Mouse (Mus musculus): Measurements from ENCODE around the gene Msh5. TPM values are rescaled to one million over a fixed set of nuclear protein-coding genes. Genes with fewer than 3 reads are reported as not detected.

Msh5 gene
- polyA plus RNA-seq, 1 experiment from 2014 or later = 5.2 TPM

DNA sequence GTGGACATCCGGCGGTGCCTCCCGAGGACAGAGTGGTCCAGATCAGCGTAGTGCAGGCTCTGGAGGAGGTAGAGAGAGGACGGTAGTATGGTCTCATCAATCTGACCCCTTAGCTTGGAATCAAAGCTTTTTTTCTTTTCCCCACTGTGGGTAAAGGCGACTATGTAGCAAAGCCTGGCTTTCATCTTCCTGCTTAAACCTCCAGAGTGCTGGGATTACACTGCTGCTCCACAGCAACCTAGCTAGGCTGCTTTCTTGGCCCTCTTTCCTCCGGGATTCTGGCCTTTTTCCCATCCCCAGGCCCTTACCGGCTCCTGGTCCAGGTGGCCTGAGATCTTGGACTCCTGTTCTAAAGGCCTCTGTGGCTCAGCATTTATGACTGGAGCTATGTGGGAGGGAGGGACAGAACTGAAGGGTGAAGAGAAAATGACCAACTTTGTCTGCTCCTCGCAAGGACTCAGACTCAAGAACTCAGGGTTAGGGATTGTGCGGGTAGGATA, 17.9 kb upstream of the Msh5 start:
- no peaks in the 10 kb centered on the region for H3K9me3 ChIP-seq (replicated peaks)
- peaks cover 67% of the 10 kb centered on the region for H3K27me3 ChIP-seq (ENCODE audit: low read depth, poor library complexity, severe bottlenecking)
- H3K36me3 ChIP-seq = peaks cover 39% of the 10 kb centered on the region
- no peak for DNase-seq (ENCODE audit: low spot score)
- H3K4me3 ChIP-seq = peak overlapping the region; percentile 50
- WGBS = 29% methylated on average over 10 of the region's 10 CpGs
- H3K4me1 ChIP-seq = peaks cover 44% of the 10 kb centered on the region
- H3K27ac ChIP-seq = peak overlapping the region; percentile 21; the same call in 1 of the 2 replicates

DNA sequence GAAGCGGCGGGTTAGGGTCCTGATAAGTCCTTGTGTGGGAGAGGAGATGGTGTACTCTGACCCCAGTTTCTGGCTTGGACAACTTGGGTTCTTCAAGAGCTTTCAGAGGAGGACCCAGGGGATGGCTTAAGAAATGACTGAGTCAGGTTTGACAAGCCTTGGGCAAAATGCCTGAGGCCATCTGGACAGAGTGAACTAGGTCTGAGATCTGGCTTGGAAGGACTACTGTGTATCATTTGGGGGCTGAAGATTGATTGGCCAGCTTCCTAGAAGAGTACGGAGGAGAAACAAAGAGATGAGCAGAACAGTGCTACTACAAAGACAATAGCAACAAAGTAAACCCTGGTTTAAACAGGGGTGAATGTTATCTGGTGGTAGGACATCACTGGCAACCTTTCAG, 16.9 kb upstream of the Msh5 start:
- 95% methylated on average over 3 of the region's 3 CpGs for WGBS
- no peak overlapping the region for H3K4me3 ChIP-seq

DNA sequence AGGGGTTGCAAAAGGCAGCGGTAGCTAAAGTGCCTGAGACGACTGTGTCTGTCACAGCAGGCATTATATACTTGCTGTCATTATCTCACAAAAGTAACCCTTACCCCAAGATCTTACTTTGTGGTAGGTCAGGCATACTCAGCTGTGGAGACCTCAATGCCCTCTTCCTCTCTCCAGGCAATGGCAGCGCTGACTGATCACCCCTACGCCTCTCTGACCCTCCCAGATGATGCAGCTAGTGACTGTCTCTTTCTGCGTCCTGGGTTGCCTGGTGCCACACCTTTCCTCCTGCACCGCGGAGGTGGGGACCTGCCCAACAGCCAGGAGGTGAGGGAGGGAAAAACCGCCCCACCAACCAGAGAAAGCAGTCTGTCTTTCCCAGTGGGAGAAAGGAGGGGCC, 14.8 kb upstream of the Msh5 start:
- H3K27me3 ChIP-seq (ENCODE audit: low read depth, poor library complexity, severe bottlenecking) = peaks cover 39% of the 10 kb centered on the region
- H3K27ac ChIP-seq = no peak overlapping the region
- peaks cover 59% of the 10 kb centered on the region for H3K36me3 ChIP-seq
- no peaks in the 10 kb centered on the region for H3K9me3 ChIP-seq (replicated peaks)
- no peak for DNase-seq (ENCODE audit: low spot score)
- WGBS = 81% methylated on average over 8 of the region's 8 CpGs
- peak overlapping the region; percentile 18; the same call in 1 of the 2 replicates for H3K4me3 ChIP-seq
- H3K4me1 ChIP-seq = peaks cover 52% of the 10 kb centered on the region

More for the DNA sequence above, 16.9 kb upstream of the Msh5 start:
- Histone ChIP-seq H3K4me1 (peaks cover 47% of the 10 kb centered on the region), H3K27ac (no peak overlapping the region), H3K27me3 (ENCODE audit: low read depth, poor library complexity, severe bottlenecking) (peaks cover 61% of the 10 kb centered on the region), H3K36me3 (peaks cover 39% of the 10 kb centered on the region), H3K9me3 (replicated peaks) (no peaks in the 10 kb centered on the region)
- no peak for DNase-seq (ENCODE audit: low spot score)

DNA sequence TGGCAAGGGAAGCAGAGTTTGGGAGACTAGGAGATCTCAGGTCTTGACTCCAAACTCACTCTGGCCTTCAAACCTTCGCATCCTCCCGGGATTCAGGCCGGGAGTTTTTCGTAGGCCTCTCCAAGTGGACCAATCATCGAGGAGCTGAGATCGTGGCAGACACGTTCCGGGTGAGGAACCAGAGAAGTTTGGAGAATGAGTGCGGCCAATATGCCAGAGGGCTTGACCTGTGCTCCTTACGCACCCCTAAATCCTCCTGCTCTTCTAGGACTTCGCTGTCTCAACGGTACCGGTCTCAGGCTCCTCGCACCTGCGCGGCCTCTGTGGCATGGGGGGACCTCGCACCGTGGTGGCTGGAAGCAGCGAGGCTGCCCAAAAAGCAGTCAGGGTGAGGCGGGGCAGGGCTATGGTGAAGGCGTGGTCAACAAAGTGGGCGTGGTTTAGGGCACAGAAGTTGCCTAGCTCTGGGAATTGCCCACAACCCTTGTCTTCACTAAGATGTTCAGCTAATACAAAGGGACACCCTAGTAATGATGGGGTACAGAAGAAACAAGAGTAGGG, 14.3 kb upstream of the Msh5 start:
- Histone ChIP-seq H3K4me3 (peak overlapping the region; percentile 78), H3K36me3 (peaks cover 64% of the 10 kb centered on the region), H3K27me3 (ENCODE audit: low read depth, poor library complexity, severe bottlenecking) (peaks cover 35% of the 10 kb centered on the region), H3K4me1 (peaks cover 49% of the 10 kb centered on the region), H3K27ac (no peak overlapping the region), H3K9me3 (replicated peaks) (no peaks in the 10 kb centered on the region)
- no peak for DNase-seq (ENCODE audit: low spot score)
- 60% methylated on average over 22 of the region's 22 CpGs for WGBS

DNA sequence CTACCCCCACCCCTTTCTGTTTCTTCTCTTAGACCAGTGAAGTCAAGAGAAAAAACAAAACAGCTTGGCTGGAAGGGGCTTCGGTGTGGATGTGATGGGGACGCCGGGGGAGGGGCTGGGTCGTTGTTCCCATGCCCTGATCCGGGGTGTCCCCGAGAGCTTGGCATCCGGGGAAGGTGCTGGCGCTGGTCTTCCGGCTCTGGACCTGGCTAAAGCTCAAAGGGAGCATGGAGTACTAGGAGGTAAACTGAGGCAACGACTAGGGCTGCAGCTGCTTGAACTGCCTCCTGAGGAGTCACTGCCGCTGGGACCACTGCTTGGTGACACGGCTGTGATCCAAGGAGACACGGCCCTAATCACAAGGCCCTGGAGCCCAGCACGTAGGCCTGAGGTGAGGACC, 13.5 kb upstream of the Msh5 start:
- Histone ChIP-seq H3K4me1 (peaks cover 42% of the 10 kb centered on the region), H3K27ac (peak overlapping the region; percentile 96), H3K4me3 (peak overlapping the region; percentile 78), H3K9me3 (replicated peaks) (no peaks in the 10 kb centered on the region), H3K36me3 (peaks cover 72% of the 10 kb centered on the region), H3K27me3 (ENCODE audit: low read depth, poor library complexity, severe bottlenecking) (peaks cover 27% of the 10 kb centered on the region)
- no peak for DNase-seq (ENCODE audit: low spot score)
- WGBS = 29% methylated on average over 14 of the region's 14 CpGs

DNA sequence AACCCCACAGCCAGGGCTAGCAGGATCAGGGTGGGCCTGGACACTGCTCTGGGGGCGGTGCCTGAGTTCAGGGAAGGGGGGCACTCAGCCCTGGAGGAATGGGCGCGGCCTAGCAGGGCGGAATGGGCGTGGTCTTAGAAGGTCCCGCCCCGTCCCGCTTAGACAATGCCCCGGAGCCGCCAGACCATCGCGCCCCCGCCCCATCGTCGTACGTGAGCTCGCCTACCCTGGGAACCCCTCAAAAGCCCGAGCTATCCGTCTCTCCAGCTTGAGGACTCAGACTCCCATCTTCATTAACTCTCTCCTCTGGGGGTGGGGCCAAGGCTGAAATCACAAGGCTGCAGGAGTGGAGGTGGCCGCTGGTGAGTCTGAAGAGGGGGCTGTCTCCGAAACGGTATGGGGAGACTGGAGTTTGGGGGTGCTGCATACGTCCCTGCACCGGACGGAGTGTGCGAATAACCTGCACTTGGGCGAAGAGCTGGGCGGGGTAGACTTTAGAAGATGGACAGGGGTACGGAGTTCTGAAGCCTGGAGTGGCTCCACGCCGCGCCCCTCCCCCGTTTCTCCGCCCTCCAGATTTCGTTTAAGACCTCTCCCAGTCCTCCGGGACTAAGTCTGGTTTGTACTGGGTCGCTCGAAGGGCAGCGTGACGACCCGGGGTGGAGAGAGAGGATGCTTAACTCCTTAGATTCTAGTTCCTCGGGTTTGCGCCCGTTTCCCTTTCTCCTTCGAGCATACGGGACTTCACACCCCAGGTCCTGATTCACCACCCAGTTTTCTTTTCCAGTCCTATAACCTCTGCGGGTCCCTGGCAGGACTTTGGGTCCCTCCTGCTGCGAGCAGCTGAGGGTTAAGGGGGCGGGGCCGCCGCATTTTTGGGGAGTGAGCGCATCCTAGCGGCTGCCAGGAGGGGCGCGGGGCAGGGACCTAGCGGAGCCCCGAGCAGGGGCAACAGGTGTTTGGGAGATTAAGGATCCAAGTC, 12.7 kb upstream of the Msh5 start, which contains the start of gene Ddah2:
Gene Ddah2 (plus strand): TSS at position 125 of the 982 bp plus-strand sequence.
- peak; percentile 95 for DNase-seq (ENCODE audit: low spot score)
- Histone ChIP-seq H3K27me3 (ENCODE audit: low read depth, poor library complexity, severe bottlenecking) (peaks cover 20% of the 10 kb centered on the region), H3K36me3 (peaks cover 80% of the 10 kb centered on the region), H3K9me3 (replicated peaks) (no peaks in the 10 kb centered on the region), H3K4me3 (peak within 1 kb of the TSS; percentile 78), H3K4me1 (peaks cover 33% of the 10 kb centered on the region), H3K27ac (peak within 1 kb of the TSS; percentile 96)
- under 1% methylated on average over 57 of the region's 57 CpGs for WGBS

DNA sequence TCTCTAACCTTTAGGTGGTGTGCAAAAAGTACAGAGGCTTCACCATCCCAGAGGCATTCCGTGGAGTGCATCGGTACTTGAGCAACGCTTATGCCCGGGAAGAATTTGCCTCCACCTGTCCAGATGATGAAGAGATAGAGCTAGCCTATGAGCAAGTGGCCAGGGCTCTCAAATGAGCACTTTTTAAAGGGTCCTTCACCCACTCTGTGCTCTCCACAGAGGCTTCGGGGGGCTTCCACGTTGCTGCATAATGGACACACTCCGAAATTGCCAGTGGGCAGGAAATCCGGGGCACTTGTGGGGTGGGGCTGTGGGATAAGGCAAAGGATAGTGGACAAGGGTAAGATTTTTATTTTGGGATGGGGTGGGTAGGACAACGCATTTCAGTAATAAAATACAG, 11.8 kb upstream of the Msh5 start:
- no peak for DNase-seq (ENCODE audit: low spot score)
- WGBS = 61% methylated on average over 9 of the region's 9 CpGs
- Histone ChIP-seq H3K4me1 (peaks cover 31% of the 10 kb centered on the region), H3K36me3 (peaks cover 83% of the 10 kb centered on the region), H3K4me3 (peak overlapping the region; percentile 78), H3K27ac (peak overlapping the region; percentile 96), H3K27me3 (ENCODE audit: low read depth, poor library complexity, severe bottlenecking) (peaks cover 11% of the 10 kb centered on the region), H3K9me3 (replicated peaks) (no peaks in the 10 kb centered on the region)

DNA sequence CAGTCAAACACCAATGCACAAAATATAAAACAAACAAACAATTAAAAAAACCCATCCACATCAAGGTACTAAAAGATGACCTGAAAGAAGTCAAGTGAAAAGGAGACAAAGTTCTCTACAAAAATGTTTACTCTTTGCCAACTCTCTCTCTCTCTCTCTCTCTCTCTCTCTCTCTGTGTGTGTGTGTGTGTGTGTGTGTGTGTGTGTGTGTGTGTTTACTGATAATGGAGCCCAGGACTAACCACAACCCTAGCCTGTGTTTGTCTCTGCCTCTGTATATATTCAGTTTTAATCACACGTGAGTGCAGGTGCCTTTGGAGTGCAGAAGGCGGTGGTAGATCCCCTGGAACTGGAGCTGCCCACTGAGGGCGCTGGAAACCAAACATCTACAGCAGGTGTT, 10.5 kb upstream of the Msh5 start:
- Histone ChIP-seq H3K4me1 (peaks cover 37% of the 10 kb centered on the region), H3K4me3 (no peak overlapping the region), H3K27me3 (ENCODE audit: low read depth, poor library complexity, severe bottlenecking) (peaks cover under 1% of the 10 kb centered on the region; the same call in 1 of the 2 replicates), H3K9me3 (replicated peaks) (no peaks in the 10 kb centered on the region), H3K36me3 (peaks cover 83% of the 10 kb centered on the region), H3K27ac (no peak overlapping the region)
- no peak for DNase-seq (ENCODE audit: low spot score)
- WGBS = 83% methylated on average over 3 of the region's 3 CpGs

DNA sequence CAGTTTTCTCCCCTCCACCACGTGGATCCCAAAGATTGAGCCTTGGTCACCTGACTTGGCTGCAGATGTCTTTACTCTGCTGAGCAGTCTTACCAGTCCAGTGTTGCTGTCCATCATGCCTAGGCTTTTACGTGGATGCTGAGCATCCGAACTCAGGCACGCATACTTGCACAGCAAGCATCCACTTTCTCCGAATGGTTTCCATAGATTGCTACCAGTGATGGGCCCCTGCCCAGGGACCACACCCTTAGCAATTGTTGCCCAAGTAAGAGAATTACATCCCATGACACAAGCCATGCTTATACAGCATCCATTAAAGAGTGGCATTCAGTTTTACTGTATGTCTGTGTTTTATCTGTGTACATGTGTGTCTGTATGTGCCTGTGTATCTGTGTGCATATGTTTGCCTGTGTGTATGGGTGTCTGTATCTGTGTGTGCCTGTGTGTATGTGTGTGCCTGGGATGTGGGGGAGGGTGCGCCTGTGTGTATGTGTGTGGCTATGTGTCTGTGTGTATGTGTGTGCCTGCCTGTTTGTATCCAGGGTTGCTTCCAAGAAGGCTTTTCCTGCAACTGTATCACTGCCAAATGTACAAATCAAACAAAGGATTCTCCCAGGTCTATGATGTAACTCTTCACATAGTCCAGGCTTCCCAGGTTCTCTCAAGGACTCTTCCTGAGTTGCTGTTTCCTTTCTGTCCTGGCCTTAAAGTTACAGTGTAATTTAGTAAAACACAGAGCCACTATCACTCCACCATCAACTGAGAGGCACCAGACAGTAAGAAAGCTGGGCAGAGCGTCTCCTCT, 9.3 kb upstream of the Msh5 start:
- Histone ChIP-seq H3K36me3 (peaks cover 72% of the 10 kb centered on the region), H3K27ac (no peak overlapping the region), H3K4me3 (no peak overlapping the region), H3K27me3 (ENCODE audit: low read depth, poor library complexity, severe bottlenecking) (no peaks in the 10 kb centered on the region), H3K9me3 (replicated peaks) (no peaks in the 10 kb centered on the region), H3K4me1 (peaks cover 40% of the 10 kb centered on the region)
- WGBS = 95% methylated on average over 7 of the region's 7 CpGs
- DNase-seq (ENCODE audit: low spot score) = no peak

DNA sequence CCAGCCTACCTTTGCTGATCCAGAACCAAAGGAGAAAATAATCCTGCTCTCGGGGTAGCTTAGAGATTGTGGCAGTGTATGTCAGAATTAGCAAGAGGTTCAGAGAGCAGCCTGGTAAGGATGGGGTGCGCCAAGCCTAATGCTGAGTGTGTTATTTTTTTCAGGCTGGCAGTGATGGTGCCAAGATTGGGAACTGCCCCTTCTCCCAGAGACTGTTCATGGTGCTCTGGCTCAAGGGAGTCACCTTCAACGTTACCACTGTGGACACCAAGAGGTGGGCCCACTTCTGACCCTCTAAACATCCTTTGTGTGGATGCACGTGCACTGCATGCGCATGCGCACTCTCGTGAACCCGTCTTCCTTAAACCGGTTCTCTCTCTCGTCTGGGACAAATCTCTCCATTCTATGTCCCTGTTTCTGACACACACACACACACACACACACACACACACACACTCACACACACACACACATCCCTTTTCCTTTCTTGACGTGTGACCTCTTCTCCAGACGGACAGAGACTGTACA, 5.8 kb upstream of the Msh5 start:
- Histone ChIP-seq H3K27ac (peak overlapping the region; percentile 95; the same call in 1 of the 2 replicates), H3K9me3 (replicated peaks) (no peaks in the 10 kb centered on the region), H3K4me3 (peak overlapping the region; percentile 76), H3K27me3 (ENCODE audit: low read depth, poor library complexity, severe bottlenecking) (no peaks in the 10 kb centered on the region), H3K4me1 (peaks cover 53% of the 10 kb centered on the region), H3K36me3 (peaks cover 52% of the 10 kb centered on the region)
- no peak for DNase-seq (ENCODE audit: low spot score)
- 84% methylated on average over 12 of the region's 12 CpGs for WGBS

DNA sequence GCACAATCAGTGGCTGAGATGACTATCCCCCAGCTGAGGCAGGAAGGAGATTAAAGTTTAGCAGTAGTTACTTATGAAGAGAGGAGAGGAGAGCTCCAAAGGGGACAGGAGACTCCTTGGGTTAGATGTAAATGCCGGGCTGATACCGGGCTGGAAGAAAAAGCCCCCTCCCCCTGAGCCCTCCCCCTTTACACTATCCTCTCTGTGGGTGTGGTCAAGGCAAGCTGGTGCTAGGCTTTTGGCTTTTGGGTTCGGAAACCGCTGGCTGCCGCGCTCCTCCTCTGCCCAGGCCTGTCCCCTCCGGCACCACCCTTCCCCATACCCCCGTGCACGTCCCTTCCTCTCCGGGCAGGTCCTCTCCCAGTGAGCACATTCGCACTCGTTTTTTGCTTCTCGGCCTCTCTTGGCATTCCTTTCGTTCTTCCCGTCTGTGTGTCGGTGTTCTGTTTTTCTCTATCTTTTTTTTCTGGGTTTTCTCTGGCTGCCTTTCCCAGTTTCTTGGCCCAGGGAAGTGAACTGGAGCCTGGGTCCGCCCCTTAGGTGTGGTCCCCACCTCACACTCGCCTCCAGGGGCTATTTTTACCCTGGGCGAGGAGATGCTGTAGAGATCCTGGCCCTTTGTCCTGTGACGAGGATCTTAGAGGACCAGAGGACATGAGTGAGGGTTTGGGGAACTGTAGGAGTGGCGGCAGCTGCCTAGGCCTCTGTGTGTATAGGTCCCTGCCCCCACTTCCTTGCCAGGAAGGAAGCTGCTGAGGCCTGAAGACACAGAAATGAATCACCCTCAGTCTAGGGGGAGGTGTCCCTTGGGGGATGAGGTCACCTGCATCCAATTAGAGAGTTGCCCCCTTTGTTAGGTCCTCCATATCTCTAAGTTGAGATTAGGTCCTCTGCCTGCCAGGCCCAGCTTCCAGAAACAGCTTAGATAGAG, 4.9 kb upstream of the Msh5 start:
- peaks cover 43% of the 10 kb centered on the region for H3K36me3 ChIP-seq
- WGBS = under 1% methylated on average over 21 of the region's 21 CpGs
- H3K4me1 ChIP-seq = peaks cover 61% of the 10 kb centered on the region

More for the DNA sequence above, 4.9 kb upstream of the Msh5 start:
- H3K9me3 ChIP-seq (replicated peaks) = no peaks in the 10 kb centered on the region
- DNase-seq (ENCODE audit: low spot score) = peak; percentile 75
- no peaks in the 10 kb centered on the region for H3K27me3 ChIP-seq (ENCODE audit: low read depth, poor library complexity, severe bottlenecking)
- H3K27ac ChIP-seq = peak overlapping the region; percentile 95
- peak overlapping the region; percentile 76 for H3K4me3 ChIP-seq
